Mouse (Mus musculus): ENCODE measurements around the gene Trrap.

- TF ChIP-seq GATA1 (IDR thresholded peaks at IDR 0.05; ENCODE audit: borderline replicate concordance, low read length), result no peak
- no peak for TF ChIP-seq FLI1 (IDR thresholded peaks at IDR 0.05; ENCODE audit: low read length)
These were observed 117.2 kb downstream of the Trrap start for GRCm38 (mm10) chr5:144884629-144885217.

Measured in megakaryocyte, embryonic 14.5 days (primary cell).